ENCODE assay signal across 14 mouse cellular contexts in genomic region chr8:90245187-90245586, GRCm38 (mm10).
DNase-seq lines count a peak whose midpoint lies in the region; ATAC-seq and TF ChIP-seq lines count a peak whose summit lies in the region.
"Had no signal": no experiment of that assay in that cellular context is flagged by ENCODE, and none has a peak within 500 bp of the region (broad histone marks: within the 10 kb centered on the region; RNA-seq: fewer than 3 reads in every experiment).

No protein-coding gene starts in this region.

- DNase-seq in forebrain, embryonic 11.5 days (ENCODE audit: low spot score) = no peak
- DNase-seq in forebrain, embryonic 14.5 days (ENCODE audit: low spot score) = no peak
- no peak for DNase-seq in liver, embryonic 11.5 days (ENCODE audit: low spot score)
- DNase-seq in heart, postnatal 36 days = no peak
- DNase-seq in kidney, adult 2 months = no peak
- DNase-seq: gastrocnemius, adult 2 months; thymus, postnatal 4 days had no signal

- H3K27me3 ChIP-seq in forebrain, embryonic 11.5 days (ENCODE audit: control insufficient read depth, insufficient read depth, low read length) = no peaks in the 10 kb centered on the region; the same call in 1 of the 2 replicates
- H3K27me3 ChIP-seq in forebrain, embryonic 14.5 days (replicated peaks; ENCODE audit: control insufficient read depth, insufficient read depth, low read length) = no peaks in the 10 kb centered on the region
- no peaks in the 10 kb centered on the region for H3K27me3 ChIP-seq in hindbrain, embryonic 15.5 days
- no peaks in the 10 kb centered on the region for H3K27me3 ChIP-seq in midbrain, embryonic 15.5 days (replicated peaks)
- no peaks in the 10 kb centered on the region for H3K27me3 ChIP-seq in liver, embryonic 11.5 days (replicated peaks; ENCODE audit: control insufficient read depth, insufficient read depth, low read length)
- H3K27me3 ChIP-seq in kidney, adult 2 months (replicated peaks; ENCODE audit: control insufficient read depth, insufficient read depth, low read length) = no peaks in the 10 kb centered on the region
- no peaks in the 10 kb centered on the region for H3K27me3 ChIP-seq in heart, embryonic 12.5 days (replicated peaks)
- H3K27me3 ChIP-seq: kidney, embryonic 15.5 days had no signal

- 0 out of 2 replicates have a peak overlapping the region, but pooled peaks have one; percentile 18 for H3K4me2 ChIP-seq in forebrain, embryonic 11.5 days (ENCODE audit: low read depth, low read length, severe bottlenecking)
- peak overlapping the region; percentile 28 for H3K4me2 ChIP-seq in forebrain, embryonic 14.5 days (ENCODE audit: low read length)
- no peak overlapping the region for H3K4me2 ChIP-seq in hindbrain, embryonic 15.5 days
- no peak overlapping the region for H3K4me2 ChIP-seq in midbrain, embryonic 15.5 days
- no peak overlapping the region for H3K4me2 ChIP-seq in liver, embryonic 11.5 days
- no peak overlapping the region for H3K4me2 ChIP-seq in heart, embryonic 12.5 days
- H3K4me2 ChIP-seq: kidney, embryonic 15.5 days; limb, embryonic 13.5 days had no signal

- H3K27ac ChIP-seq in forebrain, embryonic 11.5 days (ENCODE audit: low read depth, low read length) = peak overlapping the region; percentile 63
- H3K27ac ChIP-seq in forebrain, embryonic 14.5 days (ENCODE audit: low read depth, low read length) = peak overlapping the region; percentile 68
- H3K27ac ChIP-seq in hindbrain, embryonic 15.5 days (replicated peaks) = peak overlapping the region; percentile 46
- peak overlapping the region; percentile 58 for H3K27ac ChIP-seq in midbrain, embryonic 15.5 days
- no peak overlapping the region for H3K27ac ChIP-seq in liver, embryonic 11.5 days (ENCODE audit: low read depth, low read length)
- H3K27ac ChIP-seq in kidney, adult 2 months (ENCODE audit: insufficient read depth, low read depth, low read length) = no peak overlapping the region
- no peak overlapping the region for H3K27ac ChIP-seq in heart, embryonic 12.5 days (ENCODE audit: poor library complexity, severe bottlenecking)
- H3K27ac ChIP-seq: gastrocnemius, adult 2 months; kidney, embryonic 15.5 days; left cerebral cortex, adult 2 months; limb, embryonic 13.5 days had no signal

- no peak for TF ChIP-seq CTCF in kidney, adult 2 months (conservative IDR thresholded peaks at IDR 0.05; ENCODE audit: insufficient read depth, insufficient read length, low read depth, low read length)

- WGBS in forebrain, embryonic 11.5 days = 41% methylated on average over 5 of the region's 5 CpGs
- 28% methylated on average over 5 of the region's 5 CpGs for WGBS in forebrain, embryonic 14.5 days
- WGBS in hindbrain, embryonic 15.5 days = 34% methylated on average over 5 of the region's 5 CpGs
- 28% methylated on average over 5 of the region's 5 CpGs for WGBS in midbrain, embryonic 15.5 days
- 85% methylated on average over 5 of the region's 5 CpGs for WGBS in liver, embryonic 11.5 days
- 61% methylated on average over 5 of the region's 5 CpGs for WGBS in kidney, adult 2 months
- WGBS in heart, embryonic 12.5 days = 82% methylated on average over 5 of the region's 5 CpGs

- peak; percentile 32 for ATAC-seq in forebrain, embryonic 11.5 days (replicated peaks; ENCODE audit: low FRiP score)
- ATAC-seq in forebrain, embryonic 14.5 days = peak; percentile 18; the same call in 1 of the 2 replicates
- ATAC-seq in hindbrain, embryonic 15.5 days (ENCODE audit: low FRiP score, low read depth) = no peak
- no peak for ATAC-seq in midbrain, embryonic 15.5 days (replicated peaks)
- no peak for ATAC-seq in liver, embryonic 11.5 days (replicated peaks; ENCODE audit: low FRiP score)
- ATAC-seq in heart, embryonic 12.5 days (ENCODE audit: insufficient number of reproducible peaks, low FRiP score) = no peak
- ATAC-seq: activated CD4-positive, CD25-positive, alpha-beta regulatory T cell, adult 4 months had no signal

- no peaks in the 10 kb centered on the region for H3K9me3 ChIP-seq in forebrain, embryonic 11.5 days (ENCODE audit: control insufficient read depth, low read length)
- no peaks in the 10 kb centered on the region for H3K9me3 ChIP-seq in forebrain, embryonic 14.5 days (replicated peaks; ENCODE audit: control insufficient read depth, low read length)
- no peaks in the 10 kb centered on the region for H3K9me3 ChIP-seq in hindbrain, embryonic 15.5 days
- H3K9me3 ChIP-seq in midbrain, embryonic 15.5 days = no peaks in the 10 kb centered on the region
- no peaks in the 10 kb centered on the region for H3K9me3 ChIP-seq in liver, embryonic 11.5 days (ENCODE audit: control insufficient read depth, low read length)
- no peaks in the 10 kb centered on the region for H3K9me3 ChIP-seq in heart, embryonic 12.5 days (replicated peaks)
- H3K9me3 ChIP-seq: kidney, embryonic 15.5 days; limb, embryonic 13.5 days had no signal

- intact Hi-C loops in heart, postnatal 36 days (cut with DNase I) = loop anchor here (10.0 kb wide), 1 partner anchor 240 kb away; no protein-coding TSS in a partner anchor

- H3K36me3 ChIP-seq in forebrain, embryonic 11.5 days (ENCODE audit: control insufficient read depth, insufficient read depth, low read length) = peaks cover 7% of the 10 kb centered on the region; the same call in 1 of the 2 replicates
- peaks cover 21% of the 10 kb centered on the region for H3K36me3 ChIP-seq in forebrain, embryonic 14.5 days (ENCODE audit: control insufficient read depth, insufficient read depth, low read length)
- H3K36me3 ChIP-seq in hindbrain, embryonic 15.5 days = peaks cover 3% of the 10 kb centered on the region; the same call in 1 of the 2 replicates
- H3K36me3 ChIP-seq in midbrain, embryonic 15.5 days (replicated peaks) = no peaks in the 10 kb centered on the region
- no peaks in the 10 kb centered on the region for H3K36me3 ChIP-seq in liver, embryonic 11.5 days (ENCODE audit: control insufficient read depth, insufficient read depth, low read length)
- H3K36me3 ChIP-seq in kidney, adult 2 months (ENCODE audit: control insufficient read depth, insufficient read depth, low read length) = no peaks in the 10 kb centered on the region
- peaks cover 22% of the 10 kb centered on the region for H3K36me3 ChIP-seq in heart, embryonic 12.5 days

- no peak overlapping the region for H3K9ac ChIP-seq in forebrain, embryonic 11.5 days (ENCODE audit: low read length)
- H3K9ac ChIP-seq in forebrain, embryonic 14.5 days (ENCODE audit: low read length) = no peak overlapping the region
- H3K9ac ChIP-seq in hindbrain, embryonic 15.5 days = no peak overlapping the region
- H3K9ac ChIP-seq in midbrain, embryonic 15.5 days = no peak overlapping the region
- no peak overlapping the region for H3K9ac ChIP-seq in liver, embryonic 11.5 days (ENCODE audit: low read depth, low read length)
- H3K9ac ChIP-seq in heart, embryonic 12.5 days = no peak overlapping the region
- H3K9ac ChIP-seq: kidney, embryonic 15.5 days; limb, embryonic 13.5 days had no signal

- TF ChIP-seq POLR2A in kidney, adult 2 months (IDR thresholded peaks at IDR 0.05; ENCODE audit: low read depth, low read length) = no peak

- 0 out of 2 replicates have a peak, but pooled peaks cover 4% of the 10 kb centered on the region for H3K4me1 ChIP-seq in forebrain, embryonic 11.5 days (replicated peaks; ENCODE audit: control insufficient read depth, insufficient read depth, low read length)
- peaks cover 29% of the 10 kb centered on the region for H3K4me1 ChIP-seq in forebrain, embryonic 14.5 days (ENCODE audit: control insufficient read depth, insufficient read depth, low read length)
- H3K4me1 ChIP-seq in hindbrain, embryonic 15.5 days (replicated peaks) = peaks cover 20% of the 10 kb centered on the region
- peaks cover 18% of the 10 kb centered on the region for H3K4me1 ChIP-seq in midbrain, embryonic 15.5 days
- H3K4me1 ChIP-seq in liver, embryonic 11.5 days (replicated peaks; ENCODE audit: control insufficient read depth, insufficient read depth, low read length) = no peaks in the 10 kb centered on the region
- no peaks in the 10 kb centered on the region; the same call in 1 of the 2 replicates for H3K4me1 ChIP-seq in kidney, adult 2 months (ENCODE audit: control insufficient read depth, insufficient read depth, low read length)
- no peaks in the 10 kb centered on the region for H3K4me1 ChIP-seq in heart, embryonic 12.5 days (replicated peaks)

- no peak overlapping the region for H3K4me3 ChIP-seq in forebrain, embryonic 11.5 days (ENCODE audit: low read depth, low read length)
- no peak overlapping the region for H3K4me3 ChIP-seq in forebrain, embryonic 14.5 days (ENCODE audit: low read depth, low read length)
- no peak overlapping the region for H3K4me3 ChIP-seq in hindbrain, embryonic 15.5 days
- no peak overlapping the region for H3K4me3 ChIP-seq in midbrain, embryonic 15.5 days
- H3K4me3 ChIP-seq in liver, embryonic 11.5 days (ENCODE audit: low read depth, low read length) = no peak overlapping the region
- H3K4me3 ChIP-seq in kidney, adult 2 months (ENCODE audit: insufficient read depth, low read depth, low read length) = no peak overlapping the region
- no peak overlapping the region for H3K4me3 ChIP-seq in heart, embryonic 12.5 days
- H3K4me3 ChIP-seq: gastrocnemius, adult 2 months; kidney, embryonic 15.5 days; left cerebral cortex, adult 2 months; limb, embryonic 13.5 days had no signal

Comparison
In these comparisons a context has a peak if more than half of its experiments do, and no peak if none do; other contexts are left out.
1. ATAC-seq: peak in forebrain, embryonic 11.5 days (single experiment) and forebrain, embryonic 14.5 days (single experiment); none in hindbrain, embryonic 15.5 days (single experiment), midbrain, embryonic 15.5 days (single experiment), liver, embryonic 11.5 days (single experiment) and heart, embryonic 12.5 days (single experiment).
2. H3K27ac ChIP-seq: peak in forebrain, embryonic 11.5 days (single experiment), forebrain, embryonic 14.5 days (single experiment), hindbrain, embryonic 15.5 days (single experiment) and midbrain, embryonic 15.5 days (single experiment); none in liver, embryonic 11.5 days (single experiment), kidney, adult 2 months (single experiment) and heart, embryonic 12.5 days (single experiment).
3. H3K4me2 ChIP-seq: peak in forebrain, embryonic 11.5 days (single experiment) and forebrain, embryonic 14.5 days (single experiment); none in hindbrain, embryonic 15.5 days (single experiment), midbrain, embryonic 15.5 days (single experiment), liver, embryonic 11.5 days (single experiment) and heart, embryonic 12.5 days (single experiment).